Mouse (Mus musculus) MEL (cell line): ENCODE measurements around the gene G6pdx. TPM values are rescaled to one million over a fixed set of nuclear protein-coding genes. Genes with fewer than 3 reads are reported as not detected.

ENCODE experiments used
- DNase-seq: peaks from one replicate; pipeline ENCODE4 v3.0.0; 2011; ENCODE audit warnings: low read depth, low spot score
- H3K27ac ChIP-seq: 2 replicates; pipeline ENCODE4 v1.5.1; 2012; ENCODE audit warnings: low read depth, mild to moderate bottlenecking, control low read depth, low read length, moderate library complexity; ENCODE audit not compliant: control insufficient read depth
- H3K27me3 ChIP-seq, 2 experiments: fragments of 150-350 bp in 1 of 2; sonication (generic) in 1 of 2; 2 replicates each; pipeline ENCODE4 v1.6.1; 2012; ENCODE audit warnings: low read length in 2 of 2, mild to moderate bottlenecking in 2 of 2, improper control_type of control experiment in 1 of 2, moderate library complexity in 1 of 2; ENCODE audit not compliant: insufficient read depth in 2 of 2, control insufficient read depth in 1 of 2
- H3K36me3 ChIP-seq, 2 experiments: 2 replicates each; pipeline ENCODE4 v1.6.1; 2012 to 2014; ENCODE audit warnings: low read length in 2 of 2, improper control_type of control experiment in 1 of 2, inconsistent platforms in 1 of 2, mild to moderate bottlenecking in 1 of 2; ENCODE audit not compliant: insufficient read depth in 2 of 2, control insufficient read depth in 1 of 2
- H3K4me1 ChIP-seq, 2 experiments: fragments of 150-350 bp in 1 of 2; sonication (generic) in 1 of 2; 2 replicates each; pipeline ENCODE4 v1.6.1; 2012; ENCODE audit warnings: low read length in 2 of 2, improper control_type of control experiment in 1 of 2, mild to moderate bottlenecking in 1 of 2; ENCODE audit not compliant: insufficient read depth in 2 of 2, control insufficient read depth in 1 of 2
- H3K4me3 ChIP-seq, 2 experiments: fragments of 150-350 bp in 1 of 2; sonication (generic) in 1 of 2; 2 replicates each; pipeline ENCODE4 v1.5.1; 2012; ENCODE audit warnings: low read depth in 2 of 2, low read length in 2 of 2, mild to moderate bottlenecking in 2 of 2, moderate library complexity in 2 of 2, control low read depth in 1 of 2, improper control_type of control experiment in 1 of 2; ENCODE audit not compliant: control insufficient read depth in 1 of 2, insufficient read depth in 1 of 2
- H3K79me2 ChIP-seq: 2 replicates; pipeline ENCODE4 v1.6.1; 2012; ENCODE audit warnings: mild to moderate bottlenecking, low read length, moderate library complexity; ENCODE audit not compliant: control insufficient read depth, poor library complexity, insufficient read depth
- H3K9ac ChIP-seq: 2 replicates; pipeline ENCODE4 v1.6.1; 2012; ENCODE audit warnings: low read depth, mild to moderate bottlenecking, control low read depth, low read length, moderate library complexity; ENCODE audit not compliant: control insufficient read depth, poor library complexity, severe bottlenecking
- H3K9me3 ChIP-seq: fragments of 150-350 bp; sonication (generic); replicated peaks from 2 replicates; pipeline ENCODE4 v1.6.1; 2012; ENCODE audit warnings: mild to moderate bottlenecking, low read length, improper control_type of control experiment, moderate library complexity; ENCODE audit not compliant: insufficient read depth
- BHLHE40 ChIP-seq: IDR thresholded peaks from 2 replicates; pipeline ENCODE4 v1.6.1; 2012; ENCODE audit warnings: low read depth, mild to moderate bottlenecking, inconsistent platforms, low read length, improper control_type of control experiment, borderline replicate concordance
- CHD1 ChIP-seq: IDR thresholded peaks from 2 replicates; pipeline ENCODE4 v1.6.1; 2012; ENCODE audit warnings: low read depth, mild to moderate bottlenecking, inconsistent platforms, low read length, improper control_type of control experiment
- CTCF ChIP-seq, 3 experiments: IDR thresholded peaks in 2 of 3; conservative IDR thresholded peaks in 1 of 3; 2 replicates each; pipeline ENCODE4 v1.5.1; 2011 to 2012; ENCODE audit warnings: low read length in 3 of 3, low read depth in 2 of 3, mild to moderate bottlenecking in 2 of 3, improper control_type of control experiment in 1 of 3, inconsistent platforms in 1 of 3, mixed read lengths in 1 of 3, moderate library complexity in 1 of 3; ENCODE audit not compliant: control insufficient read depth in 1 of 3, insufficient read depth in 1 of 3, poor library complexity in 1 of 3, severe bottlenecking in 1 of 3
- E2F4 ChIP-seq: IDR thresholded peaks from 2 replicates; pipeline ENCODE4 v1.6.1; 2011; ENCODE audit warnings: low read depth, low read length, improper control_type of control experiment, borderline replicate concordance
- EP300 ChIP-seq, 2 experiments: IDR thresholded peaks; 2 replicates each; pipeline ENCODE4 v1.6.1; 2011; ENCODE audit warnings: improper control_type of control experiment in 2 of 2, low read length in 2 of 2, low read depth in 1 of 2, mild to moderate bottlenecking in 1 of 2
- HCFC1 ChIP-seq: IDR thresholded peaks from 2 replicates; pipeline ENCODE4 v1.6.1; 2012; ENCODE audit warnings: low read depth, mild to moderate bottlenecking, inconsistent platforms, low read length, improper control_type of control experiment, moderate library complexity
- MAFK ChIP-seq: IDR thresholded peaks from 2 replicates; pipeline ENCODE4 v1.6.1; 2011; ENCODE audit warnings: low read depth, mild to moderate bottlenecking, low read length, improper control_type of control experiment, borderline replicate concordance
- MAX ChIP-seq: IDR thresholded peaks from 2 replicates; pipeline ENCODE4 v1.6.1; 2011; ENCODE audit warnings: low read length, improper control_type of control experiment
- NELFE ChIP-seq: IDR thresholded peaks from 2 replicates; pipeline ENCODE4 v1.6.1; 2011; ENCODE audit warnings: low read depth, low read length, improper control_type of control experiment
- RAD21 ChIP-seq: IDR thresholded peaks from 2 replicates; pipeline ENCODE4 v1.6.1; 2011; ENCODE audit warnings: mild to moderate bottlenecking, low read depth, low read length, improper control_type of control experiment
- SIN3A ChIP-seq: IDR thresholded peaks from 2 replicates; pipeline ENCODE4 v1.6.1; 2012; ENCODE audit warnings: low read length, improper control_type of control experiment, inconsistent platforms
- SMC3 ChIP-seq: IDR thresholded peaks from 2 replicates; pipeline ENCODE4 v1.6.1; 2011; ENCODE audit warnings: low read depth, low read length, improper control_type of control experiment
- ZC3H11A ChIP-seq: IDR thresholded peaks from 2 replicates; pipeline ENCODE4 v1.6.1; 2012; ENCODE audit warnings: low read depth, mild to moderate bottlenecking, inconsistent platforms, low read length, improper control_type of control experiment
- ZMIZ1 ChIP-seq: IDR thresholded peaks from 2 replicates; pipeline ENCODE4 v1.6.1; 2012; ENCODE audit warnings: low read depth, mild to moderate bottlenecking, inconsistent platforms, low read length, improper control_type of control experiment, moderate library complexity
- polyA plus RNA-seq, 2 experiments: library from polyadenylated mRNA; stranded (reverse) in 1 of 2; unstranded in 1 of 2; fragments of >175 nt in 1 of 2; fragments of >200 nt in 1 of 2; gene quantifications; 2 replicates each; pipeline versions ENCODE4 v1.2.1 to v1.2.4; 2012; ENCODE audit warnings: low replicate concordance in 2 of 2, low read depth in 1 of 2; ENCODE audit not compliant: insufficient read length in 2 of 2, insufficient read depth in 1 of 2, missing spikeins in 1 of 2
- total RNA-seq: library from RNA; depleted of rRNA; stranded (reverse); fragments of 300-350 nt; gene quantifications from 2 replicates; pipeline ENCODE4 v1.2.3, GENCODE M21; 2012

G6pdx gene
- total and polyA plus RNA-seq, 3 experiments: 27.9 to 54.1 TPM; not detected in 1

- no peaks in the 10 kb centered on the region for H3K27me3 ChIP-seq
- no peaks in the 10 kb centered on the region for H3K9me3 ChIP-seq
- H3K9ac ChIP-seq: no peak overlapping the region
- peaks cover 0 to 4% of the 10 kb centered on the region in 2 experiments; a peak in 1 of 4 replicates for H3K36me3 ChIP-seq
- H3K4me3 ChIP-seq: no peak overlapping the region
- H3K79me2 ChIP-seq: no peaks in the 10 kb centered on the region
- H3K27ac ChIP-seq: no peak overlapping the region
- peaks cover 0 to 4% of the 10 kb centered on the region in 2 experiments; a peak in 2 of 4 replicates for H3K4me1 ChIP-seq
- TF ChIP-seq MAFK: no peak
- peak; percentile 62 for TF ChIP-seq RAD21
- TF ChIP-seq SMC3: peak; percentile 34
- TF ChIP-seq E2F4: no peak
- peak in 2 of 3 experiments; percentile 40 to 63; a peak in 4 of 6 replicates for TF ChIP-seq CTCF (IDR thresholded peaks at IDR 0.05 in 2 of 3, conservative IDR thresholded peaks at IDR 0.05 in 1 of 3; ENCODE audit: control insufficient read depth in 1 of 3, insufficient read depth in 1 of 3, low read depth in 2 of 3, low read length in 3 of 3, poor library complexity in 1 of 3, severe bottlenecking in 1 of 3)
- TF ChIP-seq, all 39 proteins: peak for 3
- DNase-seq: peak; percentile 61
These were observed 23.8 kb upstream of the G6pdx start for GRCm38 (mm10) chrX:74452773-74453172.

DNA sequence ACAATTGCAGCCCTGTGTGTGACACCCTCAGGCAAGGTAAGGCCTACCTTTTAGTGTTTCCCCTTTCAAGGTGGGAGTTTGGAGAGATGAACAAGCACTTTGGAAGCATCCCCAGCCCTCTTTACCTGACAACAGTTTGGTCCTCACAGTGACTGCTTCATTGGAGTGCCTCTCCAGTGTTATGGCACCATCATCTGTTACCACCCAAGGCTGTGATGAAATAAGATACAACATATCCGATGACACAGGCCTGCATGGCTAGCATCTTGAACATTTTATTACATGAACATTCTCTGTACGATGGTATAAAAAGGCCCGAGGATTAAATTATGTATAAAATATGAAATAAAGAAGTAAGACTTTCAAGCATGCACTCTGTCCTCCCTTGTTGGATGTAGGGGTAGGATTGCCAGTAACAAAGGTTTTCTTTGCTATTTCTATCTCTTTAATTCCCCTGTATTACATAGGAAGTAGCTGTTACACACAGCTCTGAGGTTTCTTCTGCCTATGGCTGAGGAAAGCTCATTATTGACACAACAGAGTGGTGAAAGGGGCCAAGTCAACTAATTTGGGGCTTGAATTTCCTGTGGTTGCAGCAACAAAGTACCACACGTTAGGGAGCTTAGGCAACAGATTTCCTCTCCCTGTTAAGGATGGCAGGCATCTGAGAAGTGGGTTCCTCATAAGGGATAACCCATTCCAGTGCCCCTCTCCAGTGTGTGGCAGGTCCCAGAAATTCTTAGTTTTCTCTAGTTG lies 22.3 kb upstream of the G6pdx start:
- no peak for TF ChIP-seq SIN3A
- TF ChIP-seq SMC3: no peak
- no peak for TF ChIP-seq NELFE
- no peak for TF ChIP-seq CHD1
- TF ChIP-seq ZMIZ1: no peak
- no peak for TF ChIP-seq BHLHE40
- no peak for TF ChIP-seq HCFC1
- no peak for TF ChIP-seq ZC3H11A
- no peak for TF ChIP-seq MAX
- no peak for TF ChIP-seq EP300 (IDR thresholded peaks at IDR 0.05; ENCODE audit: low read depth in 1 of 2, low read length in 2 of 2)
- Histone ChIP-seq H3K9me3 (no peaks in the 10 kb centered on the region), H3K79me2 (no peaks in the 10 kb centered on the region), H3K27me3 (no peaks in the 10 kb centered on the region), H3K36me3 (peaks cover 0 to 8% of the 10 kb centered on the region in 2 experiments; a peak in 2 of 4 replicates), H3K9ac (no peak overlapping the region), H3K27ac (no peak overlapping the region), H3K4me1 (peaks cover 0 to 8% of the 10 kb centered on the region in 2 experiments; a peak in 3 of 4 replicates), H3K4me3 (no peak overlapping the region)
- no peak for DNase-seq
